Mouse (Mus musculus) cerebellum, adult 2 months (tissue): ENCODE data around the gene Ccdc169.

Experiments
- CTCF ChIP-seq: fragments of 200-500 bp; IDR thresholded peaks from 2 replicates; pipeline ENCODE4 v1.5.1; 2011; ENCODE audit warnings: low read depth, mild to moderate bottlenecking, control low read depth, low read length, moderate library complexity, borderline replicate concordance; ENCODE audit not compliant: insufficient read depth
- POLR2A ChIP-seq: fragments of 200-500 bp; IDR thresholded peaks from 2 replicates; pipeline ENCODE4 v1.6.1; 2011; ENCODE audit warnings: low read length, control low read depth, borderline replicate concordance; ENCODE audit not compliant: insufficient read depth

- TF ChIP-seq CTCF (no peak), POLR2A (no peak)
These were observed 24.0 kb downstream of the Ccdc169 start for GRCm38 (mm10) chr3:55161144-55161543.
